Mouse (Mus musculus) myocyte (in vitro differentiated cells): Measurements from ENCODE around the gene Nrarp. TPM values are rescaled to one million over a fixed set of nuclear protein-coding genes. Genes with fewer than 3 reads are reported as not detected.

Source experiments
- H3K27me3 ChIP-seq: one replicate; pipeline ENCODE4 v1.6.1; 2011; ENCODE audit not compliant: control insufficient read depth, insufficient read depth, insufficient read length
- H3K36me3 ChIP-seq: one replicate; pipeline ENCODE4 v1.6.1; 2011; ENCODE audit not compliant: control insufficient read depth, insufficient read depth
- H3K4me2 ChIP-seq: one replicate; pipeline ENCODE4 v1.6.1; 2011; ENCODE audit warnings: low read depth, control low read depth
- H3K4me3 ChIP-seq: one replicate; pipeline ENCODE4 v1.5.1; 2011; ENCODE audit warnings: mild to moderate bottlenecking, control low read depth, moderate library complexity
- H3K79me2 ChIP-seq: one replicate; pipeline ENCODE4 v1.6.1; 2011; ENCODE audit not compliant: control insufficient read depth, insufficient read depth
- H3ac ChIP-seq: one replicate; pipeline ENCODE4 v1.6.1; 2011; ENCODE audit not compliant: control insufficient read depth, insufficient read length
- CEBPB ChIP-seq: IDR thresholded peaks from 2 replicates; pipeline ENCODE4 v1.6.1; 2011; ENCODE audit warnings: mild to moderate bottlenecking, moderate library complexity; ENCODE audit not compliant: poor library complexity, insufficient read depth, severe bottlenecking
- E2F4 ChIP-seq: IDR thresholded peaks from one replicate; pipeline ENCODE4 v1.6.1; 2011; ENCODE audit warnings: mild to moderate bottlenecking, control low read depth, moderate library complexity; ENCODE audit not compliant: insufficient read depth
- MAX ChIP-seq: IDR thresholded peaks from one replicate; pipeline ENCODE4 v1.6.1; 2011; ENCODE audit warnings: low read depth, mild to moderate bottlenecking, control low read depth
- MYOD1 ChIP-seq, 3 experiments: IDR thresholded peaks; one replicate each; pipeline ENCODE4 v1.6.1; 2011; ENCODE audit warnings: control low read depth in 2 of 3, low read depth in 2 of 3, mild to moderate bottlenecking in 2 of 3, moderate library complexity in 1 of 3; ENCODE audit not compliant: insufficient read length in 2 of 3, control insufficient read depth in 1 of 3
- MYOG ChIP-seq, 3 experiments: IDR thresholded peaks; one replicate each; pipeline ENCODE4 v1.6.1; 2011; ENCODE audit warnings: control low read depth in 2 of 3, low read depth in 2 of 3, mild to moderate bottlenecking in 2 of 3; ENCODE audit not compliant: insufficient read length in 2 of 3, control insufficient read depth in 1 of 3, insufficient read depth in 1 of 3
- POLR2A ChIP-seq: IDR thresholded peaks from one replicate; pipeline ENCODE4 v1.6.1; 2011; ENCODE audit warnings: low read depth, mild to moderate bottlenecking, control low read depth, moderate library complexity; ENCODE audit not compliant: insufficient read length
- POLR2AphosphoS2 ChIP-seq: IDR thresholded peaks from one replicate; pipeline ENCODE4 v1.6.1; 2011; ENCODE audit warnings: low read depth, control low read depth; ENCODE audit not compliant: insufficient read length
- REST ChIP-seq: IDR thresholded peaks from one replicate; pipeline ENCODE4 v1.6.1; 2011; ENCODE audit warnings: mild to moderate bottlenecking, control low read depth, moderate library complexity; ENCODE audit not compliant: insufficient read depth, insufficient read length
- SRF ChIP-seq: IDR thresholded peaks from one replicate; pipeline ENCODE4 v1.6.1; 2011; ENCODE audit warnings: low read depth; ENCODE audit not compliant: control insufficient read depth, insufficient read length
- TCF12 ChIP-seq: IDR thresholded peaks from one replicate; pipeline ENCODE4 v1.6.1; 2011; ENCODE audit warnings: mild to moderate bottlenecking, control low read depth; ENCODE audit not compliant: poor library complexity, insufficient read depth, severe bottlenecking
- TCF3 ChIP-seq: IDR thresholded peaks from one replicate; pipeline ENCODE4 v1.6.1; 2011; ENCODE audit warnings: low read depth, control low read depth; ENCODE audit not compliant: insufficient read length
- USF1 ChIP-seq: IDR thresholded peaks from one replicate; pipeline ENCODE4 v1.6.1; 2011; ENCODE audit warnings: low read depth, mild to moderate bottlenecking, control low read depth, moderate library complexity
- polyA plus RNA-seq: library from polyadenylated mRNA; unstranded; fragments of >200 nt; fragmentation: generic; extraction: Trizol; gene quantifications from one replicate; pipeline ENCODE4 v1.2.1, GENCODE M21; 2012; ENCODE audit warnings: missing spikeins

Nrarp gene
- polyA plus RNA-seq, 1 experiment = 1.3 TPM

- Histone ChIP-seq H3ac (no peak overlapping the region), H3K36me3 (no peaks in the 10 kb centered on the region), H3K4me3 (no peak overlapping the region), H3K4me2 (no peak overlapping the region), H3K27me3 (no peaks in the 10 kb centered on the region), H3K79me2 (no peaks in the 10 kb centered on the region)
- TF ChIP-seq TCF3 (no peak), CEBPB (no peak), MYOG (IDR thresholded peaks at IDR 0.05; ENCODE audit: control insufficient read depth in 1 of 3, insufficient read depth in 1 of 3, insufficient read length in 2 of 3, low read depth in 2 of 3) (no peak), MYOD1 (IDR thresholded peaks at IDR 0.05; ENCODE audit: control insufficient read depth in 1 of 3, insufficient read length in 2 of 3, low read depth in 2 of 3) (no peak), REST (no peak), POLR2AphosphoS2 (no peak), POLR2A (no peak), E2F4 (no peak), MAX (no peak), TCF12 (no peak), SRF (no peak), USF1 (no peak)
These were observed 6.0 kb downstream of the Nrarp start for GRCm38 (mm10) chr2:25186575-25186930.

GRCm38 (mm10) chr2:25187841-25188240 lies 7.3 kb downstream of the Nrarp start:
- no peaks in the 10 kb centered on the region for H3K36me3 ChIP-seq
- TF ChIP-seq MYOG (IDR thresholded peaks at IDR 0.05; ENCODE audit: control insufficient read depth in 1 of 3, insufficient read depth in 1 of 3, insufficient read length in 2 of 3, low read depth in 2 of 3) (no peak), CEBPB (no peak), USF1 (no peak), SRF (no peak), POLR2AphosphoS2 (no peak), MYOD1 (IDR thresholded peaks at IDR 0.05; ENCODE audit: control insufficient read depth in 1 of 3, insufficient read length in 2 of 3, low read depth in 2 of 3) (no peak), TCF3 (no peak), TCF12 (no peak), POLR2A (no peak)
- no peak overlapping the region for H3K4me2 ChIP-seq
- no peak overlapping the region for H3ac ChIP-seq
- H3K4me3 ChIP-seq = no peak overlapping the region
- no peaks in the 10 kb centered on the region for H3K27me3 ChIP-seq
- H3K79me2 ChIP-seq = no peaks in the 10 kb centered on the region

GRCm38 (mm10) chr2:25193330-25193770 lies 12.8 kb downstream of the Nrarp start:
- Histone ChIP-seq H3K27me3 (no peaks in the 10 kb centered on the region), H3K79me2 (no peaks in the 10 kb centered on the region), H3ac (no peak overlapping the region), H3K4me3 (no peak overlapping the region), H3K36me3 (no peaks in the 10 kb centered on the region), H3K4me2 (peak overlapping the region; percentile 25)
- no peak for TF ChIP-seq POLR2A
- no peak for TF ChIP-seq MAX
- peak; percentile 40 for TF ChIP-seq POLR2AphosphoS2

GRCm38 (mm10) chr2:25194006-25194405 lies 13.4 kb downstream of the Nrarp start:
- Histone ChIP-seq H3K79me2 (no peaks in the 10 kb centered on the region), H3K27me3 (no peaks in the 10 kb centered on the region), H3K4me2 (no peak overlapping the region), H3K4me3 (no peak overlapping the region), H3ac (no peak overlapping the region), H3K36me3 (no peaks in the 10 kb centered on the region)
- TF ChIP-seq POLR2AphosphoS2 (no peak), POLR2A (no peak), E2F4 (no peak), MYOG (IDR thresholded peaks at IDR 0.05; ENCODE audit: control insufficient read depth in 1 of 3, insufficient read depth in 1 of 3, insufficient read length in 2 of 3, low read depth in 2 of 3) (no peak), TCF12 (no peak), MAX (no peak), TCF3 (no peak), CEBPB (no peak), SRF (no peak), REST (no peak), USF1 (no peak), MYOD1 (IDR thresholded peaks at IDR 0.05; ENCODE audit: control insufficient read depth in 1 of 3, insufficient read length in 2 of 3, low read depth in 2 of 3) (no peak)

GRCm38 (mm10) chr2:25194486-25195171 lies 14.1 kb downstream of the Nrarp start:
- Histone ChIP-seq H3K79me2 (no peaks in the 10 kb centered on the region), H3K4me2 (no peak overlapping the region), H3K27me3 (no peaks in the 10 kb centered on the region), H3K4me3 (no peak overlapping the region), H3K36me3 (peaks cover 5% of the 10 kb centered on the region), H3ac (no peak overlapping the region)
- TF ChIP-seq CEBPB (no peak), MAX (no peak), REST (no peak), USF1 (no peak), E2F4 (no peak)
